Mouse (Mus musculus): Measurements from ENCODE around the gene Pikfyve. TPM values are rescaled to one million over a fixed set of nuclear protein-coding genes. Genes with fewer than 3 reads are reported as not detected.

Pikfyve gene
- 10.5 and 13.1 TPM in 2 replicates for polyA plus RNA-seq (2015; fragmentation: Nextera tagmentation; extraction: Ambion mirVana)

DNA sequence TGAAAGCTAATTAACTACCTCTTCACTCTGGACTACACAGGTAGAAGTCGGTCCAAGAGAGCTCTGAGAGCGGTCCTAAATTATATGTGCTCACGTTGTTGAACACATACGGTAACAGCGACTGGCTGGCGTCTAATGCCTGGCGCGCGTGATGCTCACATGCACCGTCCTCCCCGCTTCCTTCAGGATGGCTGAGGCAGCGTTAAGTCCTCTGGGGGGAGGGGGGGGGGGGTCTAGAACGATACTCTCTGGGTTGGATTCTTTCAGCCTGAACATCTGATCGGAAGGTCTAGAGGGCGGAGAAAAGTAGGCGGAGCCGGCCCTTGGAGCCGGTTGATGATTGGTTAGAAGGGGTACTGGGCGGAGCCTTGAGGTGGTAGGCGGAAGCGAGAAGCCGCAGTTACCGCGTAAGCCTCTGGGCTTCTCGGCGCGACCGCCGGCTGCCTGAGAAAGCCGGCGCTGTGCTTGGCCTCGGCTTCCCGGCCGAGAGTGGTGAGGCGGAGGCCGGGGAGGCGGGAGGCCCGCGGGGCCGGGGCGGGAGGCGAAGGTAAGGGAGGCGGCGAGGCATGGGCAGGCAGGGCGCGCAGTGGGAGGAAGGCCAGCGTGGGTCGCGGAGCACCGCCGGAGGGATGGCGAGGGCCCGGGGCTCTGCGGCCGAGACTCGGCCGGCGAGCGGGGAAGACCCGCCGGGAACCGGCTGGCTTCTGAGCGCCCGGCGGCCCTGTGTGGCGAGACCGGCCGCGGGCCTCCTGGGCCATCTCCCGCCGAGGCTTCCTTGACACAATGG is at the start of gene Pikfyve, which contains the start of gene Idh1:
Gene Pikfyve (plus strand): TSS at position 397 of the 787 bp plus-strand sequence.
Gene Idh1 (minus strand): TSS at position 214 of the 787 bp plus-strand sequence.
- peak within 1 kb of the TSS; percentile 90 for H3K9ac ChIP-seq
- under 1% methylated on average over 66 of the region's 71 CpGs for WGBS
- peak within 1 kb of the TSS; percentile 91 for H3K27ac ChIP-seq

DNA sequence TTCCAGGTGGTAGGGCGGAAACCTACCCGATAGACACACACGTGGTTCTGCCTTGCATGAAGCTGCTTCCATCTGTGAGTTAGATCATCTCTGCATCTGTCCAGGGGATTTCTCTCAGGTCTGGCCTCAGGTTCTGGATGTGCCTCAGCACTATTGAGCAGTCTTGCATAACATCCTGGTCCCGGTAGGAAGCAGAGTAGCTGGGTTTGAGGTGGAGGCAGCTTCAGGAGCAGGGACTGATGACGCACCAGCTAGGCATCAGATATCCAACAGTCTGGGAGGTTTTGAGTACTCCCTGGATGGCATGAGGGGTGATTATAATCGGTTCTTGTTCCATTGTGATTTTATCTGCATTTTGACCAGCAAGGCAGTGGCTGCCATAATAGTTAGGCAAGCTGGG is 48.9 kb upstream of the Pikfyve start:
- Histone ChIP-seq H3K36me3 (no peaks in the 10 kb centered on the region), H3K27ac (no peak overlapping the region), H3K27me3 (no peaks in the 10 kb centered on the region), H3K4me3 (replicated peaks) (no peak overlapping the region), H3K9ac (no peak overlapping the region), H3K4me1 (no peaks in the 10 kb centered on the region), H3K4me2 (no peak overlapping the region), H3K9me3 (replicated peaks) (no peaks in the 10 kb centered on the region)
- no peak for ATAC-seq (replicated peaks; ENCODE audit: low FRiP score)
- 68% methylated on average over 6 of the region's 6 CpGs for WGBS

More for the DNA sequence above, at the start of gene Pikfyve, which contains the start of gene Idh1:
- Histone ChIP-seq H3K4me1 (peaks cover 16% of the 10 kb centered on the region), H3K4me2 (peak within 1 kb of the TSS; percentile 69), H3K4me3 (replicated peaks) (peak within 1 kb of the TSS; percentile 100), H3K27me3 (no peaks in the 10 kb centered on the region), H3K9me3 (replicated peaks) (no peaks in the 10 kb centered on the region), H3K36me3 (peaks cover 9% of the 10 kb centered on the region)
- peak; percentile 97 for ATAC-seq (replicated peaks; ENCODE audit: low FRiP score)

DNA sequence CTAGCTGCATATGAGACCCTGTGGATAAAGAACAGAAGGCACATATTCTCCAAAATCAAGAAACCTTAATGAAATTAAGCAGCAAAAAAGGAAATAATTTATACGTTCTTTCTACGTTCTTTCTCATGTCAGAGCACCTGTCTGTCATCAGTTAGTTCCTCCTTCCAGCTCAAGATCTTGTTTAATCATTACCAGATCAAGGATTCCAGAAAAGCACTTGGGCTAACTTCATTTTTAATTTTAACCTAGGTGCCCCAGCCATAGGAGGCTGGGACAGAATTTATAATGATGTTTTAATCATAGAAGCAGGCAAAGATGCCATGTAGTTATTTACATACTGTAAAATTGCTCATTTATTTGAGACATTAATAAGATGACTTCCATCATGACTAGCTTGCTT is 41.7 kb upstream of the Pikfyve start:
- Histone ChIP-seq H3K27me3 (no peaks in the 10 kb centered on the region), H3K4me3 (replicated peaks) (no peak overlapping the region), H3K27ac (no peak overlapping the region), H3K9me3 (replicated peaks) (no peaks in the 10 kb centered on the region), H3K4me1 (no peaks in the 10 kb centered on the region), H3K36me3 (no peaks in the 10 kb centered on the region), H3K4me2 (no peak overlapping the region), H3K9ac (no peak overlapping the region)
- WGBS: 73% methylated on average over 2 of the region's 2 CpGs
- ATAC-seq (replicated peaks; ENCODE audit: low FRiP score): no peak

DNA sequence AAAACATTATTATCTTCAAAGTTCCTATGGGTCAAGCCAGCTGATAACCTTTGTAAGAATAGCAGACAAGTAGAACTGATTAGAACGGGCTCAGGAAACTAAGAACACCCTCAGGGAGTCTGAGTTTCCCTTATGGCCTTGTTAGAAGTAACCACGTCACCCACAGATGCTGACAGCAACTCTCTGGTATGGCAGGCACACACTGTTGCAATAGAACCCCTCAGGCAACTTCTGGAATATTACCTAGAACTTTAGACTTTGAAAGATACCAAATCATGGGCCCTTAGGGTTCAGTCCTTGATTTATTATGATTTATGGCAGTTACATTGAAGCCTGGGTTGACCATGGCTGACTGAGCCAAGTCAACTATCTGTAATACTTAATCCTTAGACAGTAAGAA is 39.9 kb upstream of the Pikfyve start:
- Histone ChIP-seq H3K27ac (no peak overlapping the region), H3K4me2 (no peak overlapping the region), H3K9me3 (replicated peaks) (no peaks in the 10 kb centered on the region), H3K9ac (no peak overlapping the region), H3K4me1 (no peaks in the 10 kb centered on the region), H3K27me3 (no peaks in the 10 kb centered on the region), H3K4me3 (replicated peaks) (no peak overlapping the region), H3K36me3 (no peaks in the 10 kb centered on the region)
- WGBS: 57% methylated on average over 2 of the region's 2 CpGs
- ATAC-seq (replicated peaks; ENCODE audit: low FRiP score): no peak

DNA sequence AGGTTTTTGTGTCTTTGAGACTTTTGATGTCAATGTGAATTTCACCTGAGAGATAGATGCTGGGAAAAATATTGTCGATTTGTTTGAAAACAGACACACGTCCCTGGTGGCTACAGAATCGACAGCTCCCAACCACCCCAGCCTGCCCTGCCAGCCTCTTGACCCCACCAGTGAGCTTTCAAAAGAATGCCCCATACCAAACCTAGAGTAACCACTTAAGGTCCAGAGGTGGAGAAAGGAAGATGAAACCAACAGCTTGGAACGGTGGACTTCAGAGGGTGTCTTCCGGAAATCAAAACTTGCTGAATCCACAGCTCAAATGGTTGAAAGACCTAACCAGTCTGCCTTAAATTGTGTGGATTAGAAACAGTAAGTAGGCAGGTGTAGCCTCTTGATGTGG is 39.2 kb upstream of the Pikfyve start:
- Histone ChIP-seq H3K4me2 (no peak overlapping the region), H3K36me3 (no peaks in the 10 kb centered on the region), H3K27me3 (no peaks in the 10 kb centered on the region), H3K4me1 (no peaks in the 10 kb centered on the region), H3K27ac (no peak overlapping the region), H3K4me3 (replicated peaks) (no peak overlapping the region), H3K9ac (no peak overlapping the region), H3K9me3 (replicated peaks) (no peaks in the 10 kb centered on the region)
- no peak for ATAC-seq (replicated peaks; ENCODE audit: low FRiP score)
- WGBS: 87% methylated on average over 5 of the region's 5 CpGs

DNA sequence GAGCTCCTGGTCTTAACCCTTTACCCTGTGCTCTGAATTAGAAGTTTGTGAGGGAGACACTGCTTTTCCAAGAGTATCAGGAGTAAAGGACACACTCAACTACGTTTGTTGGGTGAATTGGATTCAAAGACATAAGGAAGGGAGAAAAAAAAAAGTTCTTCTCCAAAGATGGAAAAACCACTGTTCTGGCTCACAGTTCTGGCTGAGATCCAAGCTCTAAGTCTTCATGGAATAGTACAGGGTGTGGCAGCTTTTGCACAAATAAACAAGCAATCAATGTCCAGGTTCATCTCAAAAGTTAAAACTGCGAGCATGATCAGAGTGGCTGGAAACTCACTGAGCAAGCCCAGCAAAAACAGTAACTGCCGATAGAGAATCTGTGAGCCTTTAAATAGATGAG is 38.5 kb upstream of the Pikfyve start:
- no peak overlapping the region for H3K9ac ChIP-seq
- no peaks in the 10 kb centered on the region for H3K27me3 ChIP-seq
- ATAC-seq (replicated peaks; ENCODE audit: low FRiP score): no peak
- no peaks in the 10 kb centered on the region for H3K4me1 ChIP-seq
- H3K4me2 ChIP-seq: no peak overlapping the region
- H3K27ac ChIP-seq: no peak overlapping the region
- WGBS: 76% methylated on average over 3 of the region's 3 CpGs
- no peaks in the 10 kb centered on the region for H3K9me3 ChIP-seq (replicated peaks)
- no peak overlapping the region for H3K4me3 ChIP-seq (replicated peaks)
- no peaks in the 10 kb centered on the region for H3K36me3 ChIP-seq

DNA sequence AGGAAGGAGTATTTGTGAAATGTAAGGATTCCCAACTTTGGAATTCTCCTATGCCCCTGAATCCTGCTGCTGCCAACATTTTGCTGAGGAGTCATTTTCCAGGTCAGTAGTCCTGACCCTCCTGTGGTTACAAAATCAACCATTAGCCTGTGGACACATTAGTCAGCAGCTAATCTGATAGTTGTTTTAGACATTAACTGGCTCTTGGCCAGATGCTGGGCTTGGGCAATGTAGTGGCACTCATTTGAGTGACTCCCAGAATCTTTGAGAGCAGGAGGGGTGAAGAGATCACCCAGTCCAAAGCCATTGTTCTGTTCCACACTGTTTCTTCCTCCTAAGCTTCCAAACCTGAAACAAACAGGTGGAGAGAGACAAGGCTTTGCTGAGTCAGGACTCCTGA is 31.7 kb upstream of the Pikfyve start:
- 0 out of 2 replicates have a peak, but pooled peaks cover 4% of the 10 kb centered on the region for H3K4me1 ChIP-seq
- ATAC-seq (replicated peaks; ENCODE audit: low FRiP score): peak; percentile 89
- H3K27me3 ChIP-seq: no peaks in the 10 kb centered on the region
- H3K4me3 ChIP-seq (replicated peaks): no peak overlapping the region
- peak overlapping the region; percentile 56 for H3K27ac ChIP-seq
- H3K36me3 ChIP-seq: peaks cover 21% of the 10 kb centered on the region
- no peak overlapping the region for H3K4me2 ChIP-seq
- H3K9me3 ChIP-seq (replicated peaks): no peaks in the 10 kb centered on the region
- H3K9ac ChIP-seq: no peak overlapping the region

DNA sequence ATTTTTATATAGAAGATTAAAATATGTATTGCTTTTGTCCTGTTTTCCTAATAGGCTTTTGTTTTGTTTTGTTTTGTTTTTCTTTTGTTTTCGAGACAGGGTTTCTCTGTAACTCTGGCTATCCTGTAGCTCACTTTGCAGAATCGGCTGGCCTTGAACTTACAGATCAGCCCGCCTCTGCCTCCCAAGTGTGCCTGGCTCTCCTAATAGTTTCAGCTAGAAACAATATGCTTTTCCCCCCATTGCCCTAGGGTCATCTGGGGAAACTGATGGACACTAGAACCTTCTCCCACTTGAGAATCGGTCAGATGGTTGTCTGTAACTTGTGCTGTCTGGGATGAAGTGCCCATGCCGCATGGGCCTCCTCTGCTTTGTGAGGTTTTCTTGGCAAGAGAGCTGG is 30.4 kb upstream of the Pikfyve start:
- Histone ChIP-seq H3K9me3 (replicated peaks) (no peaks in the 10 kb centered on the region), H3K27me3 (no peaks in the 10 kb centered on the region), H3K4me3 (replicated peaks) (no peak overlapping the region), H3K9ac (no peak overlapping the region), H3K27ac (0 out of 2 replicates have a peak overlapping the region, but pooled peaks have one; percentile 6), H3K36me3 (peaks cover 33% of the 10 kb centered on the region), H3K4me2 (no peak overlapping the region), H3K4me1 (0 out of 2 replicates have a peak, but pooled peaks cover 4% of the 10 kb centered on the region)
- no peak for ATAC-seq (replicated peaks; ENCODE audit: low FRiP score)
- 94% methylated on average over 5 of the region's 5 CpGs for WGBS

DNA sequence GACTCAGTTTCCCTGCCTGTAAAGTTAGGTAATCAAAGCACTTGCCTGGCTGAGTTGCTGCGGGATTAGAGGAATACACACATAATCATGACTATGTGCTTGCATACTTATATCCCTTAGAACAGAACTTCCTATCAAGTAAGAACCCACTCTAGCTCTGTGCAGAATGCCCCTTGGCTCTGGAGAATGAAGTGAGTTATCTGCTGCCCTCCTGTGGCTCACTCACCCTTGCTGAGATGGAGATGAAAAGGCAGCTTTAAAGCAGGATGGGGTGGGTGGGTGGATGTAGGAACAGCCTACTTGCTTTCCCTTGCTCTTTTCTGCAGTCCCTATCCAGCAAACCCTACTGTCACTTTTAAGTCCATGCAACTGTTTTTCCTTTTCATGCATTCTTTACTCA is 24.3 kb upstream of the Pikfyve start:
- no peak for ATAC-seq (replicated peaks; ENCODE audit: low FRiP score)
- no peaks in the 10 kb centered on the region for H3K27me3 ChIP-seq
- no peaks in the 10 kb centered on the region for H3K9me3 ChIP-seq (replicated peaks)
- H3K4me1 ChIP-seq: no peaks in the 10 kb centered on the region
- H3K4me2 ChIP-seq: no peak overlapping the region
- H3K27ac ChIP-seq: no peak overlapping the region
- peaks cover 90% of the 10 kb centered on the region for H3K36me3 ChIP-seq
- H3K4me3 ChIP-seq (replicated peaks): no peak overlapping the region
- WGBS: 97% methylated on average over 1 of the region's 1 CpGs
- no peak overlapping the region for H3K9ac ChIP-seq

DNA sequence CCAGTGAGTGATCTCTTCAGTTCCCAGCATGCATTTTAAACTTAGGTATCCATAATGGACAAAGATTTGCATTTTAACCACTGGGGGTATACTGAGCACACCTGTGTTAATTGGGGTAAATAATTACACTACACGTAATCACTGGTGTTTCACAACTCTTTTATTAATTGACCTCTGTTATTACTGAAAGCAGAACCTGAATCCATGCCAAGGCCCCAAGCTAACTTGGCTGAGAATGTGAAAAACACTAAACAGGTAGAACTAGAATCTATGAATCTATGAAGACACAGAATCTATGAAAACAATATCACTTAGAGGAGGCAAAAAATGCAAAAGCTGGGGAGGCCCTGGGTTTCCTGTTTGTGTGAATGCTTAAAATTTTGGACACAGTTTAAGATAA is 19.0 kb upstream of the Pikfyve start:
- no peaks in the 10 kb centered on the region for H3K4me1 ChIP-seq
- 88% methylated on average over 1 of the region's 1 CpGs for WGBS

DNA sequence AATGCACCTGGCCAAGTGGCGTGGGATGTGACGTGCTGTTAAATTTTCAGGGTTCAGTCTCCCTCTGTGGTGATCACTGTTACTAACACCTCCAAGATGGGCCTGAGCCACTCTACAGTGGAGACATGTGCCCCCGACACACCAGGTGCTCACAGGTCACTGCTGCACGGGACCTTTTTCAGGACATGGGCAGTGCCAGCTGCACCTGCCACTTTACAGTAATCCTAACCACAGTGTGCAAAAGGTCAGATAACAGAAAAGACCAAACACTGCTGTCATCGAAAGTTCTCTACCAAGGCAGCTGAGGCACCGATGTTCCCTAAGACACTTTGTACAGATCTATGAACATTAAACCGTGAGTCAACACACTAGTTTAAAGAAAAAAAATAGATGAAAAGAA is 16.9 kb upstream of the Pikfyve start:
- H3K27me3 ChIP-seq: no peaks in the 10 kb centered on the region
- no peak overlapping the region for H3K9ac ChIP-seq
- no peak for ATAC-seq (replicated peaks; ENCODE audit: low FRiP score)
- H3K4me3 ChIP-seq (replicated peaks): no peak overlapping the region
- H3K36me3 ChIP-seq: peaks cover 93% of the 10 kb centered on the region
- H3K9me3 ChIP-seq (replicated peaks): no peaks in the 10 kb centered on the region
- H3K4me1 ChIP-seq: no peaks in the 10 kb centered on the region
- 90% methylated on average over 7 of the region's 7 CpGs for WGBS
- no peak overlapping the region for H3K27ac ChIP-seq
- H3K4me2 ChIP-seq: no peak overlapping the region

More for the DNA sequence above, 19.0 kb upstream of the Pikfyve start:
- Histone ChIP-seq H3K36me3 (peaks cover 97% of the 10 kb centered on the region), H3K9ac (no peak overlapping the region), H3K4me3 (replicated peaks) (no peak overlapping the region), H3K4me2 (no peak overlapping the region), H3K9me3 (replicated peaks) (no peaks in the 10 kb centered on the region), H3K27me3 (no peaks in the 10 kb centered on the region), H3K27ac (no peak overlapping the region)
- no peak for ATAC-seq (replicated peaks; ENCODE audit: low FRiP score)

DNA sequence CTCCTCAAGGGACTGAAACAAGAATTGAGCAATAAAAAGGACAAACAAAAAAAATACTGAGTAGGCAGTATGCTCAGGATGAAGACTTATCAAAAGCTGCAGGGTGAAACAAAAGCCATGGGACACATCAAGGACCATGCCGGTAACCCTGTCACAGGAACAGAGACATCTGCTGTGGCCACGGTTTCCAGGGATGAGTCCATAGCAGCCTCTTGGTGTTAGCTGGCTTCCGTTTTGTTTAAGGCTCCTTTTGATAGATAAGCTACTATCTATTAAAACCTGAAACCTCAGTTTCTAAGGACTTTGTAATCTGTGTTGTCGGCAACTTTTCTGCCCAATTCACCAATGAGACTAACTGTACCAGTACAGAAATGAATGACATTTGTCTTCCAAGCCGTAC is 16.5 kb upstream of the Pikfyve start:
- no peak for ATAC-seq (replicated peaks; ENCODE audit: low FRiP score)
- peaks cover 92% of the 10 kb centered on the region for H3K36me3 ChIP-seq
- H3K27ac ChIP-seq: no peak overlapping the region
- H3K4me1 ChIP-seq: no peaks in the 10 kb centered on the region
- no peaks in the 10 kb centered on the region for H3K27me3 ChIP-seq
- H3K9me3 ChIP-seq (replicated peaks): no peaks in the 10 kb centered on the region
- H3K4me3 ChIP-seq (replicated peaks): no peak overlapping the region
- no peak overlapping the region for H3K9ac ChIP-seq
- 91% methylated on average over 5 of the region's 5 CpGs for WGBS
- H3K4me2 ChIP-seq: no peak overlapping the region

Data from kidney, embryonic 15.5 days (tissue).